Mouse (Mus musculus) large intestine, adult 2 months (tissue): Measurements from ENCODE around the gene Myog. TPM values are rescaled to one million over a fixed set of nuclear protein-coding genes. Genes with fewer than 3 reads are reported as not detected.

Experiments used
- polyA plus RNA-seq: library from polyadenylated mRNA; depleted of rRNA; stranded (reverse); fragments of >200 nt; gene quantifications from 2 replicates; pipeline ENCODE4 v1.2.3, GENCODE M21; 2012; rRNA removed

Myog gene
- polyA plus RNA-seq, 1 experiment, result not detected

Other genes with a start within 250 kb of the Myog start
- gene Btg2, start 210.9 kb upstream of the Myog start, polyA plus RNA-seq, result 44.1 and 73.6 TPM in 2 replicates
- gene Chit1, start 178.7 kb upstream of the Myog start, polyA plus RNA-seq, result not detected in 2 replicates
- 2.3 and 2.6 TPM in 2 replicates for gene Chil1, start 107.8 kb upstream of the Myog start, polyA plus RNA-seq
- 0.12 and 0.14 TPM in 2 replicates for gene Mybph, start 96.5 kb upstream of the Myog start, polyA plus RNA-seq
- 1.4 and 1.9 TPM in 2 replicates for gene Adora1, start 54.6 kb upstream of the Myog start, polyA plus RNA-seq
- 7.2 and 7.7 TPM in 2 replicates for gene Ppfia4, start 42.9 kb downstream of the Myog start, polyA plus RNA-seq
- 162 and 202 TPM in 2 replicates for gene Tmem183a, start 72.0 kb downstream of the Myog start, polyA plus RNA-seq
- not detected in 2 replicates for gene 4933406M09Rik, start 96.0 kb downstream of the Myog start, polyA plus RNA-seq
- gene Cyb5r1, start 115.6 kb downstream of the Myog start, polyA plus RNA-seq, result 28.7 and 37.4 TPM in 2 replicates
- gene Adipor1, start 125.4 kb downstream of the Myog start, polyA plus RNA-seq, result 91.1 and 107 TPM in 2 replicates
- gene Klhl12, start 165.5 kb downstream of the Myog start, polyA plus RNA-seq, result 4.5 and 5.1 TPM in 2 replicates
- gene Rabif, start 204.7 kb downstream of the Myog start, polyA plus RNA-seq, result 13.3 and 16.4 TPM in 2 replicates